Mouse (Mus musculus) CH12.LX (cell line): ENCODE measurements around the gene Slbp. TPM values are rescaled to one million over a fixed set of nuclear protein-coding genes. Genes with fewer than 3 reads are reported as not detected.

Experiments
- DNase-seq: peaks from one replicate; pipeline ENCODE4 v3.0.0-alpha.2; 2013; ENCODE audit errors: extremely low read depth
- H3K27ac ChIP-seq: 2 replicates; pipeline ENCODE4 v1.5.1; 2012; ENCODE audit warnings: low read depth, mild to moderate bottlenecking, control low read depth, moderate library complexity; ENCODE audit not compliant: insufficient read depth
- H3K27me3 ChIP-seq: replicated peaks from 2 replicates; pipeline ENCODE3; 2012; ENCODE audit warnings: inconsistent platforms
- H3K36me3 ChIP-seq, 2 experiments: replicated peaks in 1 of 2; 2 replicates each; pipeline versions ENCODE3 to v1.6.1; 2012; ENCODE audit warnings: inconsistent platforms in 1 of 2, low read length in 1 of 2, mild to moderate bottlenecking in 1 of 2, mixed read lengths in 1 of 2, moderate library complexity in 1 of 2; ENCODE audit not compliant: control insufficient read depth in 1 of 2, insufficient read depth in 1 of 2
- H3K4me1 ChIP-seq, 2 experiments: 2 replicates each; pipeline ENCODE4 v1.6.1; 2012; ENCODE audit warnings: inconsistent platforms in 1 of 2, moderate library complexity in 1 of 2; ENCODE audit not compliant: insufficient read depth in 2 of 2, control insufficient read depth in 1 of 2
- H3K4me2 ChIP-seq: 2 replicates; pipeline ENCODE4 v1.6.1; 2012; ENCODE audit warnings: low read depth, mild to moderate bottlenecking, control low read depth; ENCODE audit not compliant: poor library complexity, insufficient read depth, severe bottlenecking
- H3K4me3 ChIP-seq, 3 experiments: fragments of 150-350 bp in 1 of 3; sonication (generic) in 1 of 3; replicated peaks in 1 of 3; 2 replicates each; pipeline versions ENCODE3 to v1.5.1; 2011 to 2012; ENCODE audit warnings: low read depth in 2 of 3, low read length in 2 of 3, mild to moderate bottlenecking in 2 of 3, moderate library complexity in 2 of 3, control low read depth in 1 of 3, improper control_type of control experiment in 1 of 3, inconsistent platforms in 1 of 3, mixed read lengths in 1 of 3; ENCODE audit not compliant: poor library complexity in 1 of 3
- H3K79me2 ChIP-seq: replicated peaks from 2 replicates; pipeline ENCODE4 v1.6.1; 2012; ENCODE audit warnings: mild to moderate bottlenecking, moderate library complexity; ENCODE audit not compliant: control insufficient read depth, poor library complexity, insufficient read depth, severe bottlenecking; ENCODE audit errors: extremely low read depth
- H3K9ac ChIP-seq: 2 replicates; pipeline ENCODE4 v1.6.1; 2012; ENCODE audit warnings: low read depth, mild to moderate bottlenecking, control low read depth, moderate library complexity; ENCODE audit not compliant: insufficient read depth
- H3K9me3 ChIP-seq: replicated peaks from 2 replicates; pipeline ENCODE3; 2012; ENCODE audit warnings: low read length, inconsistent platforms, mixed read lengths
- ELF1 ChIP-seq: IDR thresholded peaks from 2 replicates; pipeline ENCODE4 v1.6.1; 2014; ENCODE audit warnings: low read depth, mild to moderate bottlenecking, inconsistent platforms, low read length, improper control_type of control experiment
- ETS1 ChIP-seq: conservative IDR thresholded peaks from 2 replicates; pipeline ENCODE4 v1.6.1; 2012; ENCODE audit warnings: low read depth, mild to moderate bottlenecking, inconsistent platforms, low read length, improper control_type of control experiment, moderate library complexity
- IRF4 ChIP-seq: IDR thresholded peaks from 2 replicates; pipeline ENCODE4 v1.6.1; 2014; ENCODE audit warnings: low read depth, mild to moderate bottlenecking, inconsistent platforms, low read length, improper control_type of control experiment
- JUN ChIP-seq: IDR thresholded peaks from 2 replicates; pipeline ENCODE4 v1.6.1; 2011; ENCODE audit warnings: low read depth, mild to moderate bottlenecking, low read length, improper control_type of control experiment, moderate library complexity; ENCODE audit not compliant: insufficient read depth
- MAZ ChIP-seq: IDR thresholded peaks from 2 replicates; pipeline ENCODE4 v1.6.1; 2012; ENCODE audit warnings: low read depth, mild to moderate bottlenecking, inconsistent platforms, low read length, improper control_type of control experiment, moderate library complexity
- MYC ChIP-seq: IDR thresholded peaks from 2 replicates; pipeline ENCODE4 v1.6.1; 2011; ENCODE audit warnings: low read depth, mild to moderate bottlenecking, improper control_type of control experiment, low read length
- NELFE ChIP-seq: IDR thresholded peaks from 2 replicates; pipeline ENCODE4 v1.6.1; 2011; ENCODE audit warnings: low read depth, low read length, improper control_type of control experiment
- NRF1 ChIP-seq: IDR thresholded peaks from 2 replicates; pipeline ENCODE4 v1.6.1; 2014; ENCODE audit warnings: low read depth, mild to moderate bottlenecking, inconsistent platforms, low read length, improper control_type of control experiment, moderate library complexity
- PAX5 ChIP-seq: IDR thresholded peaks from 2 replicates; pipeline ENCODE4 v1.6.1; 2012; ENCODE audit warnings: low read length, inconsistent platforms, mixed read lengths
- POLR2A ChIP-seq: IDR thresholded peaks from 2 replicates; pipeline ENCODE4 v1.6.1; 2011; ENCODE audit warnings: low read depth, mild to moderate bottlenecking, improper control_type of control experiment, low read length
- RCOR1 ChIP-seq: conservative IDR thresholded peaks from 2 replicates; pipeline ENCODE4 v1.6.1; 2012; ENCODE audit warnings: low read depth, mild to moderate bottlenecking, inconsistent platforms, low read length, improper control_type of control experiment
- SMC3 ChIP-seq: IDR thresholded peaks from 2 replicates; pipeline ENCODE4 v1.6.1; 2011; ENCODE audit warnings: low read depth, low read length, improper control_type of control experiment
- TBP ChIP-seq: conservative IDR thresholded peaks from 2 replicates; pipeline ENCODE4 v1.6.1; 2011; ENCODE audit warnings: low read depth, low read length, improper control_type of control experiment
- TCF12 ChIP-seq: IDR thresholded peaks from 2 replicates; pipeline ENCODE4 v1.6.1; 2014; ENCODE audit warnings: low read depth, mild to moderate bottlenecking, inconsistent platforms, low read length, improper control_type of control experiment
- UBTF ChIP-seq: IDR thresholded peaks from 2 replicates; pipeline ENCODE4 v1.6.1; 2012; ENCODE audit warnings: low read depth, mild to moderate bottlenecking, inconsistent platforms, low read length, improper control_type of control experiment, moderate library complexity
- USF1 ChIP-seq: IDR thresholded peaks from 2 replicates; pipeline ENCODE4 v1.6.1; 2014; ENCODE audit warnings: low read depth, mild to moderate bottlenecking, inconsistent platforms, low read length, improper control_type of control experiment
- USF2 ChIP-seq: conservative IDR thresholded peaks from 2 replicates; pipeline ENCODE4 v1.6.1; 2011; ENCODE audit warnings: low read depth, low read length, improper control_type of control experiment
- ZC3H11A ChIP-seq: IDR thresholded peaks from 2 replicates; pipeline ENCODE4 v1.6.1; 2012; ENCODE audit warnings: low read depth, mild to moderate bottlenecking, inconsistent platforms, low read length, improper control_type of control experiment
- ZMIZ1 ChIP-seq: IDR thresholded peaks from 2 replicates; pipeline ENCODE4 v1.6.1; 2012; ENCODE audit warnings: low read depth, mild to moderate bottlenecking, inconsistent platforms, low read length, improper control_type of control experiment
- dilution Hi-C: fragments of 300-500 bp; cut with MboI; formaldehyde crosslinking; loops from 2 replicates; pipeline ENCODE4 v1.14.3; 2020; ENCODE audit warnings: low sequenced_read_pairs; ENCODE audit not compliant: extremely low pct_unique_long_range_greater_than_20kb, extremely low pct_ligation_motif_present
- in situ Hi-C: fragments of 300-500 bp; cut with MboI; formaldehyde crosslinking; loops from 3 replicates; pipeline ENCODE4 v1.14.3; 2019; ENCODE audit warnings: low sequenced_read_pairs, low pct_ligation_motif_present, low pct_unique_long_range_greater_than_20kb, mixed read lengths
- polyA plus RNA-seq: library from polyadenylated mRNA; unstranded; fragments of >175 nt; gene quantifications from 2 replicates; pipeline ENCODE4 v1.2.1, GENCODE M21; 2012; ENCODE audit warnings: low read depth; ENCODE audit not compliant: insufficient read length
- total RNA-seq, 2 experiments: library from RNA; depleted of rRNA; stranded (reverse); fragments of 300-350 nt in 1 of 2; fragments of >200 nt in 1 of 2; gene quantifications; 2 replicates each; pipeline ENCODE4 v1.2.3; 2012 to 2014

Slbp gene
- total and polyA plus RNA-seq, 3 experiments: 85.4 to 263 (median 117) TPM

- Histone ChIP-seq H3K4me3 (no peak overlapping the region), H3K27me3 (no peaks in the 10 kb centered on the region), H3K4me2 (no peak overlapping the region), H3K36me3 (peaks cover 23 to 38% of the 10 kb centered on the region in 2 experiments), H3K9me3 (no peaks in the 10 kb centered on the region), H3K4me1 (peaks cover 14 to 64% of the 10 kb centered on the region in 2 experiments)
- dilution Hi-C loops: no loop called here
- TF ChIP-seq USF1: no peak
- TF ChIP-seq RCOR1: no peak
- no peak for TF ChIP-seq SMC3
- TF ChIP-seq USF2: no peak
- TF ChIP-seq ZMIZ1: no peak
- no peak for TF ChIP-seq PAX5
- no peak for TF ChIP-seq JUN
- no peak for TF ChIP-seq UBTF
- TF ChIP-seq MYC: no peak
- TF ChIP-seq MAZ: no peak
- no peak for TF ChIP-seq ELF1
- no peak for TF ChIP-seq TBP
- no peak for TF ChIP-seq IRF4
- TF ChIP-seq ZC3H11A: no peak
- no peak for TF ChIP-seq TCF12
- no peak for TF ChIP-seq NRF1
- no peak for TF ChIP-seq NELFE
- TF ChIP-seq ETS1: no peak
- TF ChIP-seq, all 38 proteins: peak for 0
- in situ Hi-C loops: no loop called here
- H3K79me2 ChIP-seq: peaks cover 52% of the 10 kb centered on the region
- DNase-seq: no peak
- H3K27ac ChIP-seq: no peak overlapping the region
- H3K9ac ChIP-seq: no peak overlapping the region
Observed at GRCm38 (mm10) chr5:33654424-33654823, 2.0 kb upstream of the Slbp start.

- peaks cover 12 to 63% of the 10 kb centered on the region in 2 experiments for H3K4me1 ChIP-seq
- peak overlapping the region; percentile 54 for H3K9ac ChIP-seq
- 0 out of 2 replicates have a peak, but pooled peaks have one; percentile 17 for TF ChIP-seq NELFE
- no peak for TF ChIP-seq POLR2A
- peak; percentile 10 for DNase-seq
- H3K27ac ChIP-seq: peak overlapping the region; percentile 41; the same call in 1 of the 2 replicates
- peaks cover 59% of the 10 kb centered on the region for H3K79me2 ChIP-seq
- peak overlapping the region in 1 of 3 experiments; percentile 19 for H3K4me3 ChIP-seq
- H3K36me3 ChIP-seq: peaks cover 27 to 53% of the 10 kb centered on the region in 2 experiments
- H3K9me3 ChIP-seq: no peaks in the 10 kb centered on the region
- peak overlapping the region; percentile 41; the same call in 1 of the 2 replicates for H3K4me2 ChIP-seq
- dilution Hi-C loops (no loop called here), in situ Hi-C loops (no loop called here)
- H3K27me3 ChIP-seq: no peaks in the 10 kb centered on the region
Observed at GRCm38 (mm10) chr5:33652783-33653173, 404 bp upstream of the Slbp start.
